Mouse (Mus musculus) retina, postnatal 7 days (tissue): ENCODE data around the gene Dlx3.

Experiments
- DNase-seq: peaks from one replicate; pipeline ENCODE4 v3.0.0-alpha.2; 2012; ENCODE audit warnings: low read depth, low spot score

Gene Dlx3

DNA sequence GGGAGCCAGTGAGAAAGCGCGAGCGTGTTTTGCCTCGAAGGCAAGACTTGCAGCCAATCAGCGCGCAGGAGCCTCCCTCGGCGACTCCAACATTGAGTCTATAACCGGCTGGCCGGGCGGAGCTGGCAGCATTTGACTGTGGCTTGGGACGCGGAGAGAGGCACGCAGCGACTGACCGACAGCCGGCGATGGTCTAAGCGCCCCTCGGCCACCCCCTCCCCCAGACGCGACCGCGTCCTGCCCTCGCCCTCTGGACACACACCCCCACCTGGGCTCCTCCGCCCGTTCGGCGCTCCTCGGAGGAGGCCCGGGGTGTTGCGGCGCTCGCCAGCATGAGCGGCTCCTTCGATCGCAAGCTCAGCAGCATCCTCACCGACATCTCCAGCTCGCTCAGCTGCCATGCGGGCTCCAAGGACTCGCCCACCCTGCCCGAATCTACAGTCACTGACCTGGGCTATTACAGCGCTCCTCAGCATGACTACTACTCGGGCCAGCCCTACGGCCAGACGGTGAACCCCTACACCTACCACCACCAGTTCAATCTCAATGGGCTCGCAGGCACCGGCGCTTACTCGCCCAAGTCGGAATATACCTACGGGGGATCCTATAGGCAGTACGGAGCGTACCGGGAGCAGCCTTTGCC lies at the start of gene Dlx3:
Dlx3 (plus strand) TSS at position 130 of the 643 bp plus-strand sequence.
- peak; percentile 31 for DNase-seq

DNA sequence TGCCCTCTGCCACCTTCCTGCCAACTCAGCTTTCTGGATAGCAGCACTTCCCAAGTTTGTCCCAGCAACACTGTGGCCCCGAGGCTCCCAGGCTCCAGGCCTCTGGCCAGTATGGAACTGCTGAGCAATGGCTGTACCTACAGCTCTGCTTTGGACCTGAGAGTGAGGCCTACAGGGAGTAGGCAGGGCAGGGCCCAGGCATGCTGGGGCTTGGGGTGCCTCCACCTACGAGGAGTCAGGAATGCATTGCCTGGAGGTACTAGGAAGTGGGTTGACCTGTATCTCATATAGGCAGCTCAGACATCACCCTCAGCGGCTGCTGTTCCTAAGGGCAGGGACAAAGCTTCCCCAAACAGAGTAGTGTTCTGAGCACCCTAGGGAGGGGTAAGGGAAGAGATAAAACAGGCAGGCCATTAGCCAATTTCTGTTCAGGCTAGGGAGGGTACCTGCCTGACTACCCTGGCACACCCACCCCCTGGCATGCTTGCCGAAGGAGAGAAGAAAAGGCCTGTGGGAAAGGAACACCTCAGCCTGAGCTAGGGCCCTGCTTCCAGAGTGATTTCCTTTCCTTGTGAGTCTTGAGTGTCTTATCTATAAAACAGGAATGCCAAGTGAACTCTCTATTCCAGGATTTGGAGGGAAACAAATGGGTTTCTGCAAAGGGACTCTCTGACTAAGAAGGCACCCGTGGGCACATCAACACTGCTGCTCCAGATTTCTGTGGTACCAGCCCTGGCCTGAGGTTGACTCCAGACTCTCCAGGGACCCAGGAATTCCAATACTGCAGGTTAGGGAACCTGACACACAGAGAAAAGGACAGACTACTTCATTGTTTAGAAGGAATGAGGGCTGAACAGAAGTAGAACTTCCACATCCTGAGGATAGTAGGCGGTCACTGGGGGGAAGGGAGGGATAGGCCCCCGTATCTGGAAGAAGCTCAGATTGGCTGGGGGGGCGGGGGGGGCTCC lies 49.5 kb upstream of the Dlx3 start:
- no peak for DNase-seq

DNA sequence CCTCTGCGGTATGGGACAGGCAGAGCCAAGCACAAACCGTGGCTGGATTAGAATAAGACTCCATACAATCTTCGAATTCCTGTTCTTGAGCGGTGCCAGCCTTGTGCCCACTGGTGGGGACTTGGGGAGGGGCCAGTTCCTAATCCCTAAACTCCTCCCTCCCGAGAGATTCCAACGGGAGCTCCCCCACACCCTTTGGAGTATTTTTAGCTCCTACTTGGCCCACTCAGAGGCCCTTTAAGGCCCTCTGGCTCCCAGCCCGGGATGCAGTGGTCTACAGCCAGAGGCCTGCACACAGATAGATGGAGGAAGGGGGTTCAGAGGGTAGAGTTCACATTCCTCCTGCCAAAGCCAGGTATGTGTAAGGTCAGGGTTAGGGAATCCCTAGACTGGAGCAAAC lies 48.7 kb upstream of the Dlx3 start:
- no peak for DNase-seq

DNA sequence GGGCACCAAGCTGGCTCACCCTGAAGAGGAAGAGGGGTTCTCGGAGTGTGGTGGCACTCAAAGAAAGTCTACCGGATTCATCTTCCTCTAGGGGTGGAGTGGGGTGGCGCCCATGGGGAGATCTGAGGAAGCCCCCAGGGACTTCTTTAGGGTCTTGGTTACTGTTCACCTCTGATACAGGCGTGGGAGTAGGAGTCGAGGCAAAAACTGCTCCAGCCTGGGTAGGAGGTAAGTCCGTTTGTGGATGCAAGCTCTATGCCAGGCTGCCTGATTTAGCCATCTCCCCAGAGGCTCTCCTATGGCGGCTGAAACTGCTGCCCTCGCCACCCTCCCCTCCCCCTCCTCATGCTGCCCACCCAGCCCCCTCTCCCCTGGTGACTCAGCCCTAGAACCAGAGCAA lies 47.8 kb upstream of the Dlx3 start:
- DNase-seq: no peak

DNA sequence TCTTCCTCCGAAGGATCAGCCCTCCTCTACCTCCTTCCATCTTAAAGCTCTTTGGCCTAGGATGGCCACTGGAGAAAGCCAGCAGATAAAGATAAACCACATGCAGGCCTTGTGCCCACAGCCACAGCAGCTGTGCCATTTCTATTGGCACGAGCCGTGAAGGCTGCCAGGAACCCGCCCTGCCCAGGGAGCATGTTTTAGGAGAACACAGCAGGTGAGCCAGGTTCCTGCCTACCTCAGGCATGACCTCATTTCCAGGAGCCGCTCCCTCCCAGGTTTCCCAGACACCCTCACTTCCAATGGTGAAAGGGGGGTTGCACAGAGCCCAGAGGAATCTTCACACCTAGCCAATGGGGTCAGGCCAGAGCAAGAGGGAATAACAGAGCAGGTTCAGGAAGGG lies 47.1 kb upstream of the Dlx3 start:
- DNase-seq: no peak

DNA sequence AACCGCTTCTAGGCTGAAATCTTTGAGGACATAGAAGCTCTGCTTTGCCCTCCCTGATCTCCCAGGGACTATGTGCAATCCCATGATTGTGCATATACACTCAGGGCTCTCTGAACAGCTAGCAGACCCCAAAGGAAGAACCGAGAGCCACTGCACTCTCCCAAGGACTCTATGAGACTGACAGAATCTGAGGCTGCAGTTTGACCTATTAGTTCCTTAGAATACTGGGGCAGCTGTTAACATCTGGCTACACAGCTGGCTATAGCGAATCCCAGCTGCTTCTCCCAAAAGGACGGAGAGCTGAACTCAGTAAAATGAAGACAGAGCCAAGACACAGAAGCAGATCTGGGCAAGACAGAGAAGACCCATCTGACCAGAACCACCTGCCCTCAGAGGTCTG lies 46.1 kb upstream of the Dlx3 start:
- no peak for DNase-seq

DNA sequence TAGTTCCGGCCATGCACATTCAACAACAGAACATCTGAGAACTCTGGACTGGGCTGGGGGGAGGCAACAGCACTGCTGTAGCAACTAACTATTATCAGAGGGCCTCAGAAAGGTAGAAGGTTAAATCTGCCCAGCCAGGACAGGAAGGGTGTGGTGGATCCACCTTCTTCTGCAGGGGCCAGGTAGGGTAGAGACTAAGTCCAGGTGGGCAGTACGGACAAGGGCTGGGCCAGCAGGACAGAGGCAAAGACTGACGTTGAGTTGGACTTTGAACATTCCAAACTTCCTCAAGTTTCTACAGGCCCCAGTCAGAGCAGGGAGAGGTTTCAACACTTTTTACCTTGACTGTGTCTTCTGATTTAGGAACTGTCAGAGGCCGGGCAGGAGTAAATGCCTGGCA lies 45.2 kb upstream of the Dlx3 start:
- DNase-seq: no peak

DNA sequence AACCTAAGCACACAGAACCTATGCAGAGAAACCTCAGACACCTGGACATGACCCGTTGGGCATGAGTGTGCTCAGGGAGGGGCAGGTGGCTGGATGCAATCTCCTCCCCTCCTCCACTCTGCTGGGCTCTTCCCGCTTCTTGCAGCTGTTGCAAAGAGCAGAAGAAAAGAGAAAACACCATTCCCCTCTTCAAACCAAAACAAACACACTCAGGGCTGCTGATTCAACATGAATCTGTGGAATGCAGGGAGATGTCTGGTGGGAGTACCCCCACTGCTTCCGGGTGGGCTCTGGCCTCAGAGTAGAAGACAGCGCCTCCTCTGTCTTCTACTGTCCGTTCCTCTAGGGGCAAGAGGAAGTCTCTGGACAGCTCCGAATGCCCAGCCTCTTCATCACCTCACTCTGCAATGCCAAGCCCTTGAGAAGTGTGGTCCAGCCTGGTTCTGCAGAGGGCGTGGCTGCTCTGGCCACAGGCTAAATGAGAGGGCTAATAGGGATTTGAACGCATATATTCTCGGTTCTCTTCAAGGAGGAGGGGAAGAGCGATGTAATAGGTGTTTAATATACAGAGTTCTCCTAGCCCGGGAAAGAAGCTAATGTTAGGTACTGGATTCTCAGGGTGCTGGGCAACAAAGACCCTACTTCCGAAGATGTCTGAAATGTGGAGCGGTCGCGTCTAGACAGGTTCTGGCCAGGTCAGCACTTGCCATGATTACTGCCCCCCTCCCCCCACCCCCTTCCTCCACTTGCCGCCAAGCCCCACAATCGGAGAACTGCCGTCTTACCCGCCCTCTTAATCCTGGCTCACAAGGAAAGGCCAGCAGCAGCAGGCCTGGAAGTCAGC lies 44.5 kb upstream of the Dlx3 start:
- DNase-seq: no peak

DNA sequence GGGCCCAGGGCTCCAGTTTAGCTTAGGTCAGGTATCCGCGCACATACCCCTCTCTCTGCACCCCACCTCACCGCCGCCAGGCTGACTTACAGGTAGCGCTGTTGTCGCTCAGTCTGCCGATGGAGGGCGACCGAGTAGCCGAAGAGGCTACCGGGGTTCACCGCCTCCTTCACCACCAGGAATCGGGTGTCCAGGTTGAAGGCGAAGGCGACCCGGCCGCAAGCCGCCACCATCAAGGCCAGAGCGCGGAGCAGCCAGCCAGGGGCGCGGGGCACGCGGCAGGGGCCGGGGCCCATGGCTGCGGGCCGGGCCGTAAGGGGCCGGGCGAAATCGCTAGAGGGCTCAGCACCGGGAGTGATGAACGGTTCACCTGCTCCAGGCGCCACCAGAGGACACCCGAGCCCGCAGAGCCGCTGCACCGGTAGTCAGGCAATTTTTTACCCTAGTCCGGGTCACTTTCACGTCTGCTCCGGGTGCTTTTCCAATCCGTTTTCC lies 43.8 kb upstream of the Dlx3 start:
- peak; percentile 24 for DNase-seq

DNA sequence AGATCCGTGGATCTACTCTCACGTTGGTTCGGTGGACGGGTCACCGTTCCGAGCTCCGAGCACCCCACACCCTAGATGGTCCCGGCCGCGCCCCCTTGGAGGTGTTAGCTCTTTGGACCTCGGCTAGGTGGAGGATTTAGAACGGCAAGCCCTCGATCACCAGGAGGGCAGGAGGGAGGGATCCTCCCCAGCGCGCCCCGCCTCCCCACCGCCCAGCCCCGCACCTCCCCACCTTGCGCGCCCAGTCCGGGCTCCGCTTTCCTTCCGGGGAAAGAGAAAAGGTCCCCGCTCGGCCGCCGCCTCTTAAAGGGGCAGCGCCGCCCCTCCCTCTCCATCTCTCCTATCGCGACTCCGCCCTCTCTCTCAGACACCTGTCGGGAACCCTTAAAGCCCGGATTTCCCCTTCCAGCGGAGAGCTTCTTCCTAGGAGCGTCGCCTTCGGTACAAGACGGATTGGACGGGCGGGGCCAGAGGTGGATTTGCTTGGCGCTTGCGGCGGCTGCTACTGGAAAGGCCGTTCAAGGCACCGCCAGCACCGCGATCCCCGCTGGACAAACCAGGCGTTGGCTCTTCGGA lies 43.3 kb upstream of the Dlx3 start, which contains the start of gene Itga3:
Itga3 (minus strand) TSS at position 266 of the 576 bp plus-strand sequence.
- peak; percentile 79 for DNase-seq

DNA sequence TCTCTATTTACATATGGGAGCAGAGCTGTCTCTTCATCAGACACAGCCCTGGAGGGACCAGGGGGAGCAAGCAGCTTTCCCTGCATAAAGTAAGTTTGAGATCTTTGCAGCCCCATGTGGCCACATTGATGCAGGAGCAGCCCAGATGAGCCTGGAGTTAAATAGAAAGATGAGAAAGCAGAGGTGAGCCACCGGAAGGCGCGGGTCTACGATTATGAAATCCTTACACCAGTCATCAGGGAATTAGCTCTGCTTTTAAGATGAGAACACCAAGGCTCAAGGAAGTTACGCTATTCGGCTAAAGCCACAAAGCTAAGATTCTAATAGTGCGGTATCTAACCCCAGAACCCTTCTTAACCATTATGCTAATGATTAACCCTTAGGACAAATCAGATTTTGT lies 42.0 kb upstream of the Dlx3 start:
- no peak for DNase-seq

DNA sequence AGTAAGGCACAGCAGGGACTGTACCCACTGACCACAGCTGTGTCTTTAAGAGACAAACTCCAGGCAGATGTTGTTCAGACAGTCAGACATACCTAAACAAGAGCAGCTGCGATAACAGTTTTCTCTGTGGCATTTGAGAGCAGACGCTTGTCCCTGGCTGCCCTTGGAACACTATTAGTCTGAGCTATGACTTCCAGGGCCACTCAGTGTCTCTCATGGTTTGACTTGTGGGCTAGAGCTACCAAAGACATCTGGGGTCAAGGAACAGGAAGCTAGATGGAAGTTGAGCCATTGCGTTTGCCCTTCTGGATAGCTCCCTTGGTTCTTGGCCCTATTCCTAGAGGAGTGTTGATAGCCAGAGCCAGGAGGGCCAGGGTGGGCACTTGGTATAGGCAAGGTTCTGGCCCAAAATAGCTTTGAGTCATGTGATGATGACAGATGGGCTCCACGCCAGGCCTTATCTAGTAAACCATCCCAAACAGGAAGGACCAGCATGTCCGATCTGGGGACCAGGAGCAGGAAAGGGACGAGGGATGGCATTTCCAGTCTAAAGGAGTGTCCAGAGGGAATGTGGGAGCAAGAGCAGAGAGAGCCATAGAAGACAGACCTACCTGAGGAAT lies 40.6 kb upstream of the Dlx3 start:
- no peak for DNase-seq

DNA sequence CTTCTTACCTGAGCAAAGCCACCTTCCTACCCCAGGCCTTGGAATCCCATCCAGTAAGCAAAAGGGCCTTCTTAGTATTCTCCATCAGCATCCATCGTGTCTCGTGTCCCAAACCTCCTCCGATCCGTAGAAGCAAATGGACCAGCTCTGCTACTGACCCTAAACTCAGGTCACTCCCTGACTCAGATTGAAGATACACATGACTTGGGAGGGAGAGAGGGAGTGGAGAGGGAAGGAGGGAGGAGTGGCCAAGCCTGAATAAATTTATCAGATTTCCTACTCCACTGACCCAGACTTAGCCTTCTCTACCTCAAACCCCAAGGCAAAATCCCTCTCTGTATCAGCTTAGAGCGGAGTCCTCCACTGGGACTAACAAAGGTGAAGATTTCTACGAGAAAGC lies 39.1 kb upstream of the Dlx3 start:
- no peak for DNase-seq

DNA sequence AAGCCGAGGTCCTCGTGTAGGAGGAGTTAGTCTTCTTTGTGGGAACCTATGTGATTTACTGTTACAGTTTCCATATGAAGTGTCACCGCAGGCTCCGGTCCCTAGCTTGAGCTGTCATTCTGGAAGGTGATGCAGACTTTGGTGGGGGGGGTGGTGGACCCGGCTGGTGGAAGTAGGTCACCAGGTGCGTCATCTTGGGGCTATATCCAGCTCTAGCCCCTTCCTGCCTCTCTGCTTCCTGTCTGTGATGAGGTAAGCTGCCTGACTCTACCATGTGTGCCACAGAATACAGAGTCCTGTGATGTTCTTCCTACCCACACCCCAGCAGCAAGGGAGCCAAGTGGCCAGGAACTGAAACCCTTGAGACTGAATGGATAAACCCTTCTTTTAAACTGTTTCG lies 37.0 kb upstream of the Dlx3 start:
- DNase-seq: no peak

DNA sequence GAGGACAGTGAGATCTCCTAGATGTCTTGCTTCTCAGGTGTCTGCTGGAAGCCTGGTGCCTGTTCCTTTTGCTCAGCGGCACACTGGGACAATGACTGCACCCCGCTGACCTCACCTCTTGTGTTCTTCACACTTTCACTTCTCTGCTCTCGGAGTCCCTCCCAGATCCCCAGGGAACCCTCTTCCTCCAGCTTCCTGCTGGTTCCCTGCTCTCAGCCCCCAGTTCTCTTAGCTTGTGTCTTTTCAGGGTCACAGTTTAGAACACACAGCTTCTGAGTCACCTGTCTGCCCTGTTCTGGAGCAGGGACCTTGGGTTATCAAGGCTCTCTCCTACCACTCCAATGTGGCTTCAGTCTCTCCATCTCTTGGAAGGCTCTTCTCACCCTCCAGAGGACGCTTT lies 35.7 kb upstream of the Dlx3 start:
- DNase-seq: no peak

DNA sequence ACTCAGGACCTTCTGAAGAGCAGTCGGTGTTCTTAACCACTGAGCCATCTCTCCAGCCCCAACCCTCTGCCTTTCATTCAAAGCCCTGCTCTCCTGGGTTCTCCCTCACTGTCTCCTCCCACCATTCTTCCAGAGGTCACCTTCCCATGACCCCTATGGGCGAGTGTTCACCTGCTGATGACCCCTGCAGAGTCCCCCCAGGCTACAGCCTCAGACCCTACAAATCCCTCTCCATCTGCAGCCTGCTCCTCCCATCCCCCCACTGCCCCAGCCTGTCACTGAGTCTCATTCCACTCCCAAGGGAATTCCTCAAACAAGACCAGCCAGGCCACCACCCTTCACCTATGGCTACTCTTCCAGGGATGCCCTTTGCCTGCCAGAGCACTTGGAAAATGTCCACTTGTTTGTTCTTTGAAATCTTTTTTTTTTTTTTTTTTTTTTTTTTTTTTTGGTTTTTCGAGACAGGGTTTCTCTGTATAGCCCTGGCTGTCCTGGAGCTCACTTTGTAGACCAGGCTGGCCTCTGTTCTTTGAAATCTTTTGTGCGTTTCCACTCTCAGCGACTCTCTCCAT lies 35.0 kb upstream of the Dlx3 start:
- no peak for DNase-seq

DNA sequence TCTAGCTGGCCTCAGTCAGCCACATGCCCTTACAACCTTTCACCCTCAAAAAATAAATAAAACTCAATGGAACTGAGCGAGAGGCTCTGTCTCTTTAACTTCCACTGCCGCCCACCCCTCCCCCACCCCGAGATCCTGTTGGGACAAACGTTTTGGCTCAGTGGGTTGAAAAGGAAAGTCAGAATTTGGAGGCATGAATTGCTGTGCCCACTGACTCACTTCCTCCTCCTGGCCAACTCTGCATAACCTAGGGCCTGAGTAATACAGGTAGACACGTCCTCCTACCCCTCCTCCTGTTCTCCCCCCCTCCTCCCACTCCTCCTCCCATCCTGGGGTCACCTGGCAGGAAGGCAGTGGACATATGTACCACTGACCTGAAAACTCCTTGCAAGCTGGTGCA lies 34.2 kb upstream of the Dlx3 start:
- DNase-seq: no peak

DNA sequence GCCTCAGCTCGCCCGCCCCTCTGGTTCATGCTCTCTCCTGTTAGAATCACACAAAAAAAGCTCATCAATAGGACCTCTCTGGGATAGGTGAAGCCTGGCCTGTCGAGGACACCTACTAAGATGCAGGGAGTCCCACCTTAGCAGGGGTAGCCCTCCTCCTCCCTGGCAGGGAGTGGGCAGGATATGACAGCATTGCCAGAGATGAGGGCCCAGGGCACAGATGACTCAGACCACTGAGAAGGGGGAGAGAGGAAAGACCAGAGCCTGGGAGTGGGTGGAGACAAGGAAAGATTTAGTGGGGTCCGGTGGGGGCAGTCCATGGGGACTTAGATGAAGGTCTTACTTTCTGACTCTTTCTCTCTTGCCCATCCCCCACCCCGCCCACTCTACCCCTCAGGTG lies 33.7 kb upstream of the Dlx3 start:
- no peak for DNase-seq

DNA sequence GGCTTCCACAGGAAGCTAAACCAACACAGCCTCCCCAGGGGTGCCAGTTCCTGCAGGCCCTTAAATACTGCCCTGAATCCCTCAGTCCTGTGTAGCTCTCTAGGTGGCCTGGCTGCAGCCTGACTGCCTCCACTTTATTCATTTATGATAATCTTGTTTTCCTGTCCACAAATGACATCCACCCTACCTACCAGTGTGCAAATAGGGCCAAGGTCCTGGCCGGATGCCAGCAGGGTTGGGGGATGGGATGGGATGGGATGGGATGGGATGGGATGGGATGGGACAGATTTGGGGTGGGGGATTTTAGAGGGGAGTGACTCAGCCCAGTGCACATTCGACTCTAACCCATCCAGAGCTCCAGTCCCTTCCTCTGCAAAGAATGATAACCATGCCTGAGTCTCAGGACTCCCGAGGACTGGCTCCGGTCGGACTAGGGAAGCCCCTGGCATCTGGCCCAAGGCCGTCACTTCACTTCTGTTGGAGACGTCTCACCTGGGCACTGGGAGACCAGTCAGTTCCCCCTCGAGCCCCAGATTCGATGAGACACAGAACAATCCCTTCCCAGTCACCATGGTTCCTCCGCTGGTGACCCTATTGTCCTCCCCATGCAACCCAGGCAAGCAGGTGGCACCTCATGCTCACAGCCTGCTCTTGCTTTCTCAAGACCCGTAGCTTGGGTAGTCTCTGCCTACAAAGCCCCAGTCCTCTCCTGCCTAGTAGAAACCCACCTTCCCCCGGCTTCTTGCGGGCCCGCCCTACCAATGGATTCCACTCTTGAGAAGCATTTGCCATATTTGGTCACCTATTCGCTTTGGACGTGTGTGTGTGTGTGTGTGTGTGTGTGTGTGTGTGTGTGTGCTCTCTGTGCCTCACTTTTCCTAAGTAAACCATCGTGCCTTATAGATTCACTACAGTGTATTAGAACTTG lies 32.4 kb upstream of the Dlx3 start:
- DNase-seq: no peak

DNA sequence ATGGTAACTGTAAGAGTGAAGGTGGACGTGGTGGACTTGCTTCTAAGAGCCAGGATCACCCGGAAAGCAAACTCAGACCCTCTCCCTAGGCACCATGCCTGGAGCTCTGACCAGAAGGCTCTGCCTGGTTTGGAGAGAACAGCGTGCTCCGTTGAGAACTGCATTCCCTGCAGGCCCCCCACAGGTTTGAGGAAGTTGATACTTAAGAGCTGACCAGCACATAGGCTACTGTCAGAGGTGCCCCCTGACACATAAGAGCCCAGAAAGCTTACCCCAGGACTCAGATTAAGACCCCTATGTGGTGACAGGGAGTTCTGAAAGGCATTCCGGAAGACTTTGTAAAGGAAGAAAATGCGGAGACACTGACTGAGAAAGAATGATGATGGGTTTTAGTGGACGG lies 31.6 kb upstream of the Dlx3 start:
- DNase-seq: no peak
